Mouse (Mus musculus) embryonic facial prominence, embryonic 12.5 days (tissue): Measurements from ENCODE around the gene Myl3. TPM values are rescaled to one million over a fixed set of nuclear protein-coding genes. Genes with fewer than 3 reads are reported as not detected.

ENCODE experiments used
- ATAC-seq: fragments of 200-750 bp; cut with Nextera tagmentation; 2 replicates; pipeline ENCODE4 v1.8.0; 2017; ENCODE audit not compliant: insufficient number of reproducible peaks, insufficient read depth, low FRiP score, low TSS enrichment
- H3K27ac ChIP-seq: fragments of 300-500 bp; sonication (generic); 2 replicates; pipeline ENCODE4 v1.5.1; 2016; ENCODE audit warnings: mild to moderate bottlenecking
- H3K27me3 ChIP-seq: fragments of 300-500 bp; sonication (generic); 2 replicates; pipeline ENCODE4 v1.6.1; 2016; ENCODE audit warnings: mild to moderate bottlenecking, moderate library complexity
- H3K36me3 ChIP-seq: fragments of 300-500 bp; sonication (generic); 2 replicates; pipeline ENCODE4 v1.6.1; 2016; ENCODE audit warnings: mild to moderate bottlenecking
- H3K4me1 ChIP-seq: fragments of 300-500 bp; sonication (generic); 2 replicates; pipeline ENCODE4 v1.6.1; 2016
- H3K4me2 ChIP-seq: fragments of 300-500 bp; sonication (generic); replicated peaks from 2 replicates; pipeline ENCODE4 v1.6.1; 2016; ENCODE audit warnings: mild to moderate bottlenecking, moderate library complexity
- H3K4me3 ChIP-seq: fragments of 300-500 bp; sonication (generic); 2 replicates; pipeline ENCODE4 v1.5.1; 2016; ENCODE audit warnings: mild to moderate bottlenecking
- H3K9ac ChIP-seq: fragments of 300-500 bp; sonication (generic); 2 replicates; pipeline ENCODE4 v1.6.1; 2016; ENCODE audit warnings: mild to moderate bottlenecking, moderate library complexity
- H3K9me3 ChIP-seq: fragments of 300-500 bp; sonication (generic); 2 replicates; pipeline ENCODE4 v1.6.1; 2016; ENCODE audit warnings: mild to moderate bottlenecking, moderate library complexity
- WGBS: fragments of 180-500 bp; shearing (Covaris S2); methylation state at CpG from one replicate; pipeline ENCODE4 v1.1.7; 2016; 5-methylcytosine and 5-hydroxymethylcytosine counted together
- polyA plus RNA-seq: library from polyadenylated mRNA; unstranded; fragments of >200 nt; fragmentation: Nextera tagmentation; extraction: Ambion mirVana; gene quantifications from 2 replicates; pipeline ENCODE4 v1.2.1, GENCODE M21; 2016

Myl3 gene
- 1.9 and 2.4 TPM in 2 replicates for polyA plus RNA-seq

DNA sequence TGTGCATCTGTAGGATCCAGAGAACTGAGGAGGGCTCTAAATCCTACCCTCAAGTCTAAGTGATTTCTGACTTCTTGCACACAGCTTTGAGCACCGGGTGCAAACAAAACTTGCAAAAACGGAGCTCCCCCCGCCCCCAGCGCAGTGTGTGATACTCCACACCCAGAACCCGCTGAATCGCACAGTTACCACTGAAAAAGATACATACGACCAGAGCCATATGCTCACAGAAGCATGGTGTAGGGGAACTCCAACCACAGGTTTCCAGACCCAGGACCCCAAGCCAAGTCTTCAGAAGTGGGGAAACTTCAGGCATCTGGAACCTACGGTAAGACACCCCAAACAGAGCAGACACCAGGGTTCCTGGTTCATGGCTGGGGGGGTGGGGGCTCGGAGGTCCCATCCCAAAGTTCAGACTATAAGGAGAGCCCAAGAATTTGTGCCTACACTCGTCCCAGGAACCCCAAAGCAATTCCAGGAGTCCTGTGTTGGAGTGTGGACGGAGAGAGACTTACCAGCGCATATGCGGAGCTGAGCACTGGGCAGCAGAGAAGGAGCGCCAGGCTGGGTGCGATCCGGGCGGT lies at the start of gene Myl3:
TSS of gene Myl3 (plus strand) at position 151 of the 584 bp plus-strand sequence.
- Histone ChIP-seq H3K9ac (peak within 1 kb of the TSS; percentile 92), H3K27me3 (peaks cover 17% of the 10 kb centered on the region; the same call in 1 of the 2 replicates), H3K4me1 (peaks cover 47% of the 10 kb centered on the region), H3K4me3 (peak within 1 kb of the TSS; percentile 80), H3K27ac (peak within 1 kb of the TSS; percentile 97), H3K4me2 (peak within 1 kb of the TSS; percentile 70), H3K36me3 (no peaks in the 10 kb centered on the region), H3K9me3 (no peaks in the 10 kb centered on the region)
- 0 out of 2 replicates have a peak, but pooled peaks have one; percentile 3 for ATAC-seq
- 2% methylated on average over 17 of the region's 17 CpGs for WGBS

DNA sequence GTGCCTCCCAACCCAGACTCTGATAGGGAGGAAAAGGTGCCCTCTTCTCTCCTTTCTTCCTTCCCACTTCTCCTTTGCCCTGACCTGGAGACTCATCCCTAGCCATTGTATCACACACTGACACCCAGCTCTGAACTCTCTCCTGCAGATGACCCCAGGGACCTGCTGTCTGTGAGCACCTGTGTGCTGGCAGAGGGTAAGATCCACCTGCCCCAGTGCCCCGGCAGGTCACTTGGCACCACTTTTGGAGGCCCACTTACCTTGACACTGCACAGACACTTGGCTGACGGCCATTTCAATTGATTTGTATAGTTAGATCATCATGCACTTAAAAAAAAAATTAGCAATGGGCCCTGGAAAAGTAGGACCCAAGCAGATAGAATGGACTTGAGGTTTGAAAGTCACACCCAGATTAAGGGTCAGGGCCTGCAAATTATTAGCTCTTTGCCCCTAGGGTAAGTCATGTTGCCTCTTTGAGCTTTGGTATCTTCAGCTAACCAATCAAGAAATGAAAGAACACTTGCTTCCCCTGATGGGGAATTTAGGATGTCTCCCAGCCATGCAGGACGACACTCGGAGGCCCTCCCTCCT lies 46.4 kb upstream of the Myl3 start:
- H3K27me3 ChIP-seq: no peaks in the 10 kb centered on the region
- H3K4me2 ChIP-seq: no peak overlapping the region
- no peaks in the 10 kb centered on the region for H3K9me3 ChIP-seq
- H3K9ac ChIP-seq: no peak overlapping the region
- H3K27ac ChIP-seq: no peak overlapping the region
- H3K4me1 ChIP-seq: no peaks in the 10 kb centered on the region
- H3K36me3 ChIP-seq: peaks cover 14% of the 10 kb centered on the region; the same call in 1 of the 2 replicates
- H3K4me3 ChIP-seq: no peak overlapping the region
- WGBS: 78% methylated on average over 4 of the region's 4 CpGs
- no peak for ATAC-seq

DNA sequence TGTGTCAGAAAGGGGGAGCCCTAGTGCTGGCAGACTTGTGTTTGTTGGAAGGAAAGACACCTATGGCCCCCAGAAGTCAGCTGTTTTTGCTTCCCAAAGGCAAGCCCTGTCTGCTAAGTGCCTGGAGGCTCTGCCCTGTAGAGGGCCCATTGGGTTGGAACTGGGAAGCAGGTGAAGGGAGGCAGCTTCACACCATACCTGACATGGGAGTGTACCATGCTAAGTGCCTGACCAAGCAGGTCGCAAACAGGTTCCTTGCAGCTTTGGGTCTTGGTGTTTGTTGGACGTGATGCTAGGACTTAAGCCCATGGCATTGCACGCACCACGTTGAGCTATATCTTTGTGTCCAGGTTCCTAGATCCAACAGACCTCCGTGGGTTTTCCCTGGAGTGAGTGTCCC lies 45.2 kb upstream of the Myl3 start:
- no peak overlapping the region for H3K27ac ChIP-seq
- no peaks in the 10 kb centered on the region for H3K27me3 ChIP-seq
- no peaks in the 10 kb centered on the region for H3K9me3 ChIP-seq
- no peak overlapping the region for H3K4me2 ChIP-seq
- H3K4me1 ChIP-seq: no peaks in the 10 kb centered on the region
- 90% methylated on average over 5 of the region's 5 CpGs for WGBS
- H3K4me3 ChIP-seq: no peak overlapping the region
- no peak for ATAC-seq
- H3K36me3 ChIP-seq: peaks cover 14% of the 10 kb centered on the region; the same call in 1 of the 2 replicates
- H3K9ac ChIP-seq: no peak overlapping the region

DNA sequence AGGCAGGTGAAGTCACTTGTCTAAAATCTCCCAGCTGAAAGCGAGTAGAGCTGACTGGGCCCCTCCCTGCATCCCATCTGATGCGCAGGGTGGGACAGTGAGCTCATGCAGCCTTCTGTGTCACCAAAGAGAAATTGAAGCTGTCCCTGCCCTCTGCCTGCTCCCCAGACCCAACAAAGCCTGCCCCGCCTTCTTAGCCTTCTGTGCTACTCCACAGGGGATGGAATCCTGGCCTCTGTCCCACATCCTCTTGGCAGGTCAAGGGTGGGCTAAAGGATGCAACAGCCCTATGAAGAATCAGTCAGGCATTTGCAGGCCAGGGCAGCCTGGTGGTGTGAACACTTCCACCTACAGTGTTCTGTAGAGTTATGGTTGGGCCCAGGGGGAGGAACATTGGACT lies 44.2 kb upstream of the Myl3 start:
- no peak overlapping the region for H3K4me2 ChIP-seq
- whole genome bisulfite sequencing: 87% methylated on average over 3 of the region's 3 CpGs
- H3K27me3 ChIP-seq: no peaks in the 10 kb centered on the region
- peaks cover 14% of the 10 kb centered on the region; the same call in 1 of the 2 replicates for H3K36me3 ChIP-seq
- H3K27ac ChIP-seq: no peak overlapping the region
- ATAC-seq: no peak
- H3K4me3 ChIP-seq: no peak overlapping the region
- H3K9me3 ChIP-seq: no peaks in the 10 kb centered on the region
- H3K4me1 ChIP-seq: no peaks in the 10 kb centered on the region
- no peak overlapping the region for H3K9ac ChIP-seq

DNA sequence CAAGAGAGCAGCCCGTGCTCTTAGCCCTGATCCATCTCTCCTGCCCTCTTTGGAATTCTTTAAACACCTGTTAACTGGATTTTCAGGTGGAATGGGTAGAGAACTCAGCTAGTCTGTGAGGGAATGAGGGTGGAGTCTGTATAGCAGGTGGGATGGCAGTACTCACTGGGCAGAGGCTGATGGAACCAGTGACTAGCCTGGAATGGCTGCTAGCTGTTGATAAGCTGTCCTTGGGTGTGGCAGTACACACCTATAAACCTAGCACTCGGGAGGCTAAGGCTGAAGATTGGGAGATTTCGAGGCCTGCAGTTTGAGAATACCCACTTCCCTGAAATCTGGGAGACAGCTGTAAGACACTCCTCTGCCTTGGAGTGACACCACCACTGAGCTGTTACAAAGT lies 42.1 kb upstream of the Myl3 start:
- H3K27ac ChIP-seq: no peak overlapping the region
- 0 out of 2 replicates have a peak, but pooled peaks cover 10% of the 10 kb centered on the region for H3K36me3 ChIP-seq
- no peaks in the 10 kb centered on the region for H3K9me3 ChIP-seq
- H3K9ac ChIP-seq: no peak overlapping the region
- no peaks in the 10 kb centered on the region for H3K27me3 ChIP-seq
- WGBS: 90% methylated on average over 3 of the region's 3 CpGs
- no peak for ATAC-seq
- H3K4me2 ChIP-seq: no peak overlapping the region
- no peak overlapping the region for H3K4me3 ChIP-seq
- no peaks in the 10 kb centered on the region for H3K4me1 ChIP-seq

DNA sequence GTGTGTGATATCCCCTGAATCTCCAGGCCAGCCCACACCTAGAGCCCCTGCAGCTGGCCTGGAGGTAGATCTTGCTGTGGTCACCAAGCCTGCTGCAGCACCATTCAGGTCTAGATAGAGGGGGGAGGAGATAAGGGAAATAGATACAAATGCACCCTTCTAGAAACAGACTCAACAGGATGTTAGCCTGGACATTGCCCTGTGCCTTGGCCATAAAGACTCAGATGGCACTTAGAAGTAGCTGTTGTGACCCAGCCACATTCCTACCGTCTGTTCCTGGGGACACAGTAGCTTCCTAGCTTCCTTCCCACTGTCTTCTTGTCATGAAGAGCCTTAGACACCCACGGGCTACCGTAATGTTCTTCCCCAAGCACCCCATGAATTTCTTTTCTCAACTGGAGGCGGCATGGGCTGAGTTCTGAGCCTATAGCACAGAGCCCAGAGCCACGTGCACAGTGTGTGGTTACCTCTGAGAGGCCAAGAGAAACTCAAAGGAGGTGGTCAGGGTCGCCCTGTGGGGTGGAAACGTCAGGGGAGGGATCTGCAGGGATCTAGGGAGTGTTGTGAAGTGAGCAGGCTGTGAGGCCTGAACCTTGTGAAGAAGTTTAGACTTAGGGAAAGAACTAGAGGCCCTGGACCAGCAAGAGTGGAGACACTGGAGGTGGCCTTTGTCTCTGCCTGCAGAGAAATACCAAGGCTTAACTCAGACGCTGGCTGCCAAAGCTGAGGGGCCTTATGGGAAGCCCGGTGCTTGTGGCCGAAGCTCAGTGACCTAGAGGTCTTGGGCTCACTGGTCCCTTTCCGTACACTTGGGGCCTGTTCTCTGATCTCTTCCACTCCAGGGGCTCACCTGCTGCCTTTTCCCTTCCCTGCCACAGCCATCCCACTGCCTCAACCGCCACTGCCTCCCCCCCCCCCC lies 40.3 kb upstream of the Myl3 start:
- no peak overlapping the region for H3K4me3 ChIP-seq
- 0 out of 2 replicates have a peak, but pooled peaks cover 1% of the 10 kb centered on the region for H3K36me3 ChIP-seq
- H3K27me3 ChIP-seq: no peaks in the 10 kb centered on the region
- no peak overlapping the region for H3K4me2 ChIP-seq
- H3K9ac ChIP-seq: no peak overlapping the region
- no peaks in the 10 kb centered on the region for H3K9me3 ChIP-seq
- no peak for ATAC-seq
- H3K27ac ChIP-seq: no peak overlapping the region
- H3K4me1 ChIP-seq: no peaks in the 10 kb centered on the region
- 78% methylated on average over 11 of the region's 12 CpGs for WGBS

DNA sequence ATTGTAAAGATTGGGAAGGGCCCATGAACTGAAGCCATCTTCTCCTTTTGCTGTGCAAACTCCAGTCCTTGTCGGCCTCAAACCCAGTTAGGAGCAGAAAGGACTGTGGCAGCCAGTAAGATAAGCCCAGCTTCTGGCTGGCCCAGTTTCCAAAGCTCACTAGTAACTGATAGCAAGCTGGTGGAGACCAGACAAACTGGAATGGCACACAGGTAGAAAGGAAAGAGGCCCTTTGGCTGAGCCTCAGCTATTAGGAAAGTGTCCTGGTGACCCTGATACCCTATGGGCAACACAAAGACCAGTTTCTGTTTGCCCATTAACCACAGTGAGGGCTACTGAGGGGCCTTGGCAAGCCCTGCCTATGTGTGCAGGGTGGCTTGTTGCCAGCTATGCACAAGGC lies 38.8 kb upstream of the Myl3 start:
- no peak for ATAC-seq
- H3K4me3 ChIP-seq: no peak overlapping the region
- WGBS: 86% methylated on average over 1 of the region's 1 CpGs
- no peaks in the 10 kb centered on the region for H3K36me3 ChIP-seq
- no peak overlapping the region for H3K4me2 ChIP-seq
- no peak overlapping the region for H3K27ac ChIP-seq
- H3K4me1 ChIP-seq: no peaks in the 10 kb centered on the region
- H3K27me3 ChIP-seq: no peaks in the 10 kb centered on the region
- no peaks in the 10 kb centered on the region for H3K9me3 ChIP-seq
- H3K9ac ChIP-seq: no peak overlapping the region

DNA sequence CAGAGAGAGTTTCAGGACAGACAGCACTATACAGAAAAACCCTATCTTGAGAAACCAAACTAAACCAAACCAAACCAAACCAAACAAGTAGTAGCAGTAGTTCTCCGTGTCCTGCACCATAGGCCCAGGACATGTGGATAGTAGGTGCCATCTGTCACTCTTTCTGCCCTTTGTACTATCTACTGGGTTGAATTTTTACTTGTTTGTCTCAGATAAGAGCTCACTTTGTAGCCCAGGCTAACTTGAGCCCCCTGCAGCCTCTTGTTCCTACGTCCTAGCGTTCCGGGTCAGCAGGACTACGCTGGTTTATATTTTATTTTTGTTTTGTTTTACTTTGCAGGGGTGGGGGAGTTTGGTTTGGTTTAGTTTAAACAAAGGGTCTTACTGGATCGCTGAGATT lies 37.7 kb upstream of the Myl3 start:
- no peak overlapping the region for H3K4me3 ChIP-seq
- no peak overlapping the region for H3K4me2 ChIP-seq
- H3K27ac ChIP-seq: no peak overlapping the region
- no peaks in the 10 kb centered on the region for H3K4me1 ChIP-seq
- no peaks in the 10 kb centered on the region for H3K36me3 ChIP-seq
- no peaks in the 10 kb centered on the region for H3K27me3 ChIP-seq
- H3K9me3 ChIP-seq: no peaks in the 10 kb centered on the region
- H3K9ac ChIP-seq: no peak overlapping the region
- WGBS: 90% methylated on average over 6 of the region's 6 CpGs
- ATAC-seq: no peak

DNA sequence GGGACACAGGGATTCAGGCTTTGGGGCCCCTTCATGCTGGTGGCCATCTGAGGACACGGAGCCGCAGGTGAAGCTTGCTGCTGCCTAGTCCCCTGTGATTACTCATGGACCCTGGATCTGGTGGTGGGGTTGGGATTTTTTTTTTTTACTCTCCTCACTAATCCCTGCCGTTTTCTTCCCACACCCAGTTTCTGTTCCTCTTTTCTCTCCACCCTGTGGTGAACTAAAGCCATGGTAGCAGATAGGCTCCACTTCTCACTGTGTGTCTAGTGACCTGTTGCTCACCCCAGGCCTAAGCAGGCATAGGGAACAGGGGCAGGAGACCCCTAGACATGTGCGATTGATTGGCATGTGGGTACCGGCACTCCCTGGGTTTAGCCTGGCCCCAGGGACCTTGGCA lies 34.9 kb upstream of the Myl3 start:
- Histone ChIP-seq H3K36me3 (0 out of 2 replicates have a peak, but pooled peaks cover 2% of the 10 kb centered on the region), H3K4me1 (peaks cover 7% of the 10 kb centered on the region; the same call in 1 of the 2 replicates), H3K9ac (no peak overlapping the region), H3K4me3 (no peak overlapping the region), H3K27me3 (no peaks in the 10 kb centered on the region), H3K4me2 (no peak overlapping the region), H3K27ac (no peak overlapping the region), H3K9me3 (no peaks in the 10 kb centered on the region)
- 72% methylated on average over 5 of the region's 5 CpGs for WGBS
- no peak for ATAC-seq

DNA sequence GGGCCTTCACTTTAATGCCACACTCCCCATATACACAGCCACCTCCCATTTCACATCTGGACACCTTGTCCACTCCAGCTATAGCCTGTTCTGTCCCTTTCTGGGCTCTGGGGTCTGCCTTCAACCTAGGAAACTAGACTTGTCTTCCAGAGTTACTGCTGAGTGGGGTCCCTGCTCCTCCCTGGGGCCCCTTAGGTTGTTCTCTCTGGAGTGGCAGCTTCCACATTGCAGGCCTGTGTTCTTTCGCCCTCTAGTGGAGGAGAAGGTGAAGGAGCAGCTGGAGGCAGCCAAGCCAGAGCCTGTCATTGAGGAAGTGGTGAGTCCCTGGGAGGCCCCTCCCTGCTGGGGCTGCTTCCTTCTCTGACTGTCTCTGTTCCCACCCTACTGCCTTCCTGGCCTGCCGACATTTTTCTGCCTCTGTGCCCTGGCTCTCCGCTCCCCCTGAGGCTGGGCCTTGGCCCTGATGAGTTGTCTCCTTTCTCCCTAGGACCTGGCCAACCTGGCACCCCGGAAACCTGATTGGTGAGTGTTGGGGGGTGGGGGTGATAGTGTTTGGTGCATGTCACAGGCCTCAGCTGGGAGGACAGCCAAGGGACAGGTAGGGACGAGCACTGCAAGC lies 31.9 kb upstream of the Myl3 start:
- Histone ChIP-seq H3K9ac (no peak overlapping the region), H3K9me3 (no peaks in the 10 kb centered on the region), H3K4me2 (no peak overlapping the region), H3K4me3 (no peak overlapping the region), H3K27ac (no peak overlapping the region), H3K27me3 (no peaks in the 10 kb centered on the region), H3K4me1 (peaks cover 7% of the 10 kb centered on the region; the same call in 1 of the 2 replicates), H3K36me3 (0 out of 2 replicates have a peak, but pooled peaks cover 10% of the 10 kb centered on the region)
- ATAC-seq: peak; percentile 62; the same call in 1 of the 2 replicates
- 39% methylated on average over 5 of the region's 5 CpGs for WGBS

DNA sequence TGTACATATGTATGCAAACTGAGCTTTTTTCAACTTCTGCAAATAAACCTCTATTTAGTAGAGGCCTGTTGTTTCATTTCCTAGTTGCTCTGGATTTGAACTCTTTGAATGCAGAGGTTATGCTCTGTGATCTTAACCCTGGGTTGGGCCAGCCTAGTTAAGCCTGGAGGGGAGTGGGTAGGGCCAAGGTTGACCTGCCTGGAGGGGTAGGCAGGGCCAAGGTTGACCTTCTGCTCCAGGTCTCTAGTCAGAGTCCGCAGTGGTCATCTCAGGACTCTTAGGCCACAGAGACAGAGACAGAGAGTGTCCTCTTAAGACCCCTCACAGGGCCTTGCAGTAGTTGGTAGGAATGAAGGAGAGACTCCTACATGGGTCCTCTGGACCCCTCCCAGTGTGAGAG lies 30.1 kb upstream of the Myl3 start:
- Histone ChIP-seq H3K4me3 (no peak overlapping the region), H3K9me3 (no peaks in the 10 kb centered on the region), H3K36me3 (0 out of 2 replicates have a peak, but pooled peaks cover 10% of the 10 kb centered on the region), H3K4me1 (peaks cover 7% of the 10 kb centered on the region; the same call in 1 of the 2 replicates), H3K9ac (no peak overlapping the region), H3K4me2 (no peak overlapping the region), H3K27me3 (no peaks in the 10 kb centered on the region), H3K27ac (no peak overlapping the region)
- 95% methylated on average over 1 of the region's 1 CpGs for WGBS
- no peak for ATAC-seq
